Mouse (Mus musculus): ENCODE measurements around the gene Stat3.

Stat3 gene

DNA sequence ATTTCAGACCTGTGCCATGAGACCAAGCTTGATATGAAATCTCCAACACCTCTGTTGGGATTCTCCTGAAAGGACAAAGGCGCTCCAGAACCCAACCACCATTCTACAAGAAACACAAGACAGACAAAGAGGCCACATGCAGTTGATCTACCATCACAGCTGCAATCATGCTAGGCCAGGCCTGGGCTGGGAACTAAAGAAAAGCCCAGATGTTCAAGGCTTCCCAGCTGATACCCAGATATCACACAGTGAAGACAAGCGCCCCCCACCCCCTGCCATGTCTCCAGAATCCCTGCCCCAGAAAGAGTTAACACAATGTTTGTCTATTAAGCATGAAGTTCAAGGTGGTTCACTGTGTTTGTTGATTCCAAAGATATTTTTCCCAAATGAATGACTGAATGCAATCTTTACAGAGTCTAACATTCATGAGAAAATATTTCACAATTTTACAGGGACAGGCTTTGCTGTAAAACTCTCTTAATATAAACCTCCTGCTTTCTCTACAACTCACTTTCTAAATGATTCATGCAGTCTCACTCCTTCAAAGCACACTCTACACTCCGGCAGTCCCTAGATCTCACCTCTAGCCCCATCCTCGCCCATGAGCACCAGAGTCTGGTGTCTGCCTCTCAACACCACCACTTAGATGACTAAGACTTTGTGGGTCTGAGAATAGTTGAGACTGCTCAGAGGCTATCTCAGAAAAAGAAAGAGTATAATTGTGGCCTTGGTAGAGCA is 18.3 kb downstream of the Stat3 start:
- no peak for DNase-seq

DNA sequence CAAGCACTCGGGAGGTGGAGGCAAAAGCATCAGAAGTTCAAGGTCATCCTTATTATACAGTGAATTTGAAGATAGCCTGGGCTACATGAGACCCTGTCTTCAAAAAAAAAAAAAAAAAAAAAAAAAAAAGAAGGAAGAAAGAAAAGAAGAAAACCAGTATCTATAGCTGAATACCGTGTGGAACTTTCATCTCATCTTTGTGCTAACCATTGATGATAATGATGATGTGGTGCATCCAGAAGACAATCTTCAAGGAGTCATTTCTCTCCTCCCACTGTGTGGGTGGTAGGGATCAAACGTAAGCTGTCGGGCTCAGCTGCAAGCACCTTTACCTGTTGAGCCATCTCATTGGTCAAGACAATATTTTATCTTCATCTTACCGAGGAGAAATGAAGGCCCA is 21.3 kb downstream of the Stat3 start:
- no peak for DNase-seq

DNA sequence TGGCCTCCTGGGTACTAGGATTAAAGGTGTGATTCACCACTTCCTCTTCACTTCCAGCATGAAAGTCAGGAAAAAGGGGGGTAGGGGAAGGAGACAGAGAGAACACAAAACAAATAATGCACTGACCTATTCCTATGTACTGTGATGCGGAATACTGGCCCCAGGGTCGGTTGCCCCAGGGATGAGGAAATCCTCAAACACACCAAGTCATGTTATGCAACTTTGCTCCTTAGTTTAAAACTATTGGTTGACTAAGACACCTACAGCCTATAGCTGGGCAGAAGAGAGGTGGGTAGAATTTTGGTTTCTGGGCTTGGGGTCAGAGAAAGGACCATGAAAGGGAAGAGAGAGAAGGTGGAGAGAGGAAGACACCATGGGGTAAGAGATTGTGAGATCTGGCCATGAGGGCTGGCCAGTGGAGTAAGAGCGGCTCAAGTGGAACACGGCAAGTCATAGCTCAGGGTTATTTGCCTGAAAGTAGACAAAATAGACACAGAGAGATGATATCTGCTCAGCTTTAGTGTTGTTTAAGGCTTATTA is 22.8 kb downstream of the Stat3 start:
- no peak for DNase-seq

- DNase-seq, result no peak
These were observed 24.3 kb downstream of the Stat3 start for GRCm38 (mm10) chr11:100915063-100915462.

DNA sequence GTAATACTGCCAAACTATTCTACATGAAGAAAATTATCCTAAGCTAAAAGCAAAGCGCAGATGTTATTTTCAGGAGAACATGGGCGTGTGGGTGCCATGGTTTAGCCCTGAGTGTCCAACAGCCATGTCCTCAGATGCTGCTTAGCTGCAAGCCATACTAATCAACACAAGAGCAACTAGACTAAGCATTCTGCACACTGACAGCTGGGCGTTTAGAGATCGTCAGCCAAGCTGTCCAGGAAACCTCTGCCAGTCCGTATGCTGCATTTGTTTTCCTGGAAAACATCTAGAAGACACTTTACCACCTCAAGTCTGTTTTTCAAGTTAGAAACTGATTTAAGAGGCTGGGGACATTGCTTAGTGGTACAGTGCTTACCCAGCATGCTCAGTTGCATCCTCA is 24.9 kb downstream of the Stat3 start:
- DNase-seq, result no peak

- no peak for DNase-seq
These were observed 26.8 kb downstream of the Stat3 start for GRCm38 (mm10) chr11:100912401-100913155.

- no peak for DNase-seq
These were observed 30.8 kb downstream of the Stat3 start for GRCm38 (mm10) chr11:100908567-100908966.

GRCm38 (mm10) chr11:100908112-100908511 is 31.2 kb downstream of the Stat3 start:
- no peak for DNase-seq

GRCm38 (mm10) chr11:100906885-100907284 is 32.5 kb downstream of the Stat3 start:
- no peak for DNase-seq

DNA sequence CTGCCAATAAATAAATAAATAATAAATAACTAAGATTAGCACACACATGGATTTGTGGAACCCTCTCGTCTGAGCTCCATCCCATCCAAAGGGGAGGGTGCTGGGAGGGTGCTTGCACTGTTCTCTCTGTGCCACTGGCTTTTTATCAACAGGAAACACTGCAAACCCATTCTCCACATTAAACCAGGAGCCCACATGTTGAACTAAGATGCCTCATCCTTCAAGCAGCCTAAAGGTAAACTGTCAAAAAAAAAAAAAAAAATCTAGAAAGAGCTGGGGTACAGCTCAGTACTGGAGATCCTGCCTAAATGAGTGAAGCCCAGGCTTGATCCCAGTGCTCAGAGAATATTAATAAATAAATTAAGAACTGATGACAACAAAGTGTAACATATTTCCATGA is 33.4 kb downstream of the Stat3 start:
- DNase-seq, result no peak

DNA sequence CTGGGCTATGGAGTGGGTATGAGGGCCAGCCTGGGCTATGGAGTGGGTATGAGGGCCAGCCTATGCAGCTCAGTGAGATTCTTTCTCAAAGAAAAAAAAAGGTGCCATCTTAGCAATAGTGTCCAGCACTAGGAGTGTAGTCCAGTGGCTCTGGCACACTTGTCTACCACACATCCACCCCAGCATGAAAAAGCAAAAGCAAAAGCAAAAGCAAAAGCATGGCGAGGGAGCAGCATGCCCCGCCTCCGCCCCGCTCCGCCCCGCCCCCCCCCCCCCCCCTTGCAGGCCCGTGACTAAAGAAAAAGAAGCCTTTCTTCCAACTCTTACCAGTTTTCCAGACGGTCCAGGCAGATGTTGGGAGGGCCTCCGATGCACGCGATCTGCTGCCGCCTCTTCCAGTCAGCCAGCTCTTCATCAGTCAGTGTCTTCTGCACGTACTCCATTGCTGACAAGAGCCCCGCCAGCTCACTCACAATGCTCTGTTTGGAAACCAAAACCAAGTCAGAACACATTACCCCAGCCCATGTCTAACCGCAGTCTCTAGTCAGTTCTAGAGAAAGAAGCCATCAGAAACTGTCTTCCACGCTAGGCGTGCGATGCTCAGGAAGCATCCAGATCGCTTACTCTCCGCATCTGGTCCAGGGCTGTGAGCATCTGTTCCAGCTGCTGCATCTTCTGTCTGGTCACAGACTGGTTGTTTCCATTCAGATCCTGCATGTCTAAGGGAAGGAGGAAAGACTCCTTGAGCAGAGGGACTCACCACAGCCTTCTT is 34.6 kb downstream of the Stat3 start:
- DNase-seq, result no peak

DNA sequence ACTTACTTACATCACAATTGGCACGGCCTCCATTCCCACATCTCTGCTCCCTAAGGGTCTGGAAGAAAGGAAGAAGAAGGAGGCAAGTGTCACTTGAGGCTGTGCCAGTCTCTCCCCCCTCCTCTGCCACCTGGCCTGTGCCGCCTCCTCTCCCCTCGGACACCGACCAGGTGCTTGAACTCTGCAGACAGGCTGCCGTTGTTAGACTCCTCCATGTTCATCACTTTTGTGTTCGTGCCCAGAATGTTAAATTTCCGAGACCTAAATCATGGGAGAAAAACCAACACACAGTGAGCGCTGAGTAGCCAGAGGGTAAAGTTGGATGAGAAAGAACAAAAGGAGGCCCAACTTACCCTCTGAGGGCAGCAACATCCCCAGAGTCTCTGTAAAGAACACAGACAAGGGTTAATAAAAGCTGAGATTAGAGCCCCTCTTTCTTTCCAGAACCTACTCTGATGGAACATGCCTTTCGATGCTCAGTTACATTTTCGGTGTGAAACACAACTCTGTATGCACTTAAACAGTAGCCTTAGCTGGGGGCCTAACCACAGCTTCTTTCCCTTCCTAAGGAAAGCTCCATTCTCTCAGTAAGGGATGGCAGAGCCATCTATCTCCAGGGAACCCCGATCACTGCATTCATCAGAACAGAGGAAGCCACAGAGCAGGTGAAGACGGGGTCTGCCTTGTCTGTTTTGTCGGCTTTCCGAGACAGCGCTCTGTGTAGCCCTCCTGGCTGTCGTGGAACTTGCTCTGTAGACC is 40.7 kb downstream of the Stat3 start:
- no peak for DNase-seq

GRCm38 (mm10) chr11:100897294-100898231 is 41.8 kb downstream of the Stat3 start:
- DNase-seq, result no peak

- DNase-seq, result no peak
These were observed 43.3 kb downstream of the Stat3 start for GRCm38 (mm10) chr11:100896078-100896477.

GRCm38 (mm10) chr11:100894146-100894918 is 45.0 kb downstream of the Stat3 start:
- DNase-seq, result no peak

- DNase-seq, result peak; percentile 96
These were observed 45.9 kb downstream of the Stat3 start for GRCm38 (mm10) chr11:100893482-100893881.

DNA sequence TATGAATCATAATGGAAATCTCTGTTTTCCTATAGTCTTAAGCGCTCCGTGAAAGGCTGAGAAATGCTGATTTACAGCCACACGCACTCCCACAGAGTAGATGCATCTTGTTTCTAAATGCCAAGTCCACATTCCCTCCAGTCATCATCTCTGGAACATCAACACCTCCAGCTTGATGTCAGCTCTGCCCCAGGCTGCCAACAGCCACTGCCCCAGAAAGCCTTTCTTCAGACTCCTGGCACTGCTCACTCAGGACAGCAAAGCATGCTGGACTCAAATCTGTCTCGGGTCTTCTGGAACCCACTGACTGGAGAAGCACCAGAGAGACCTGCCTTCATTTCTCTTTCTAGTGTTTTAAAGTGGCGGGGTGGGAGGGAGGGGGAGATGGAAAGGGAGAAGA is 46.9 kb downstream of the Stat3 start:
- DNase-seq, result no peak

GRCm38 (mm10) chr11:100891256-100892123 is 47.9 kb downstream of the Stat3 start:
- peak; percentile 59 for DNase-seq

DNA sequence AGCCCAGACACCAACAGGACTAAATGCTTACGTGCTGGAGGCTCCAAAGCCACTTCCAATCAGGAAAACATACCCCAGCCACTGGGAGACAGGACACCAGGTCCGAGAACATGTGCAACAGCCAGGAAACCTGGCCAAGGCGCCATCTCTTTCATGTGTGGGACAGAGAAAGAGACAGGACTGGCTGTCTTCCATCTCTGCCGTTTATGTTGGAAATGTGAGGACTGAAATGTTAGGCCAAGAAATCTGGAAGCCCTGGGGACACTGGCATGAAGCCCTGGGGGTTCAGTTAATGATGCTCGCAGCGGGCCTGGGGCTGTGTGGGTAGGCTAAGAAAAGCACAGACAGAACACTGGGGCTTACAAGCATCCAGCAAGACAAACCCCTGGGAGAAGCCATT is 48.9 kb downstream of the Stat3 start:
- peak; percentile 78 for DNase-seq

Measured in lung, postnatal 10 days (tissue).